Mouse (Mus musculus) embryonic facial prominence, embryonic 10.5 days (tissue): ENCODE measurements around the gene Srd5a1. TPM values are rescaled to one million over a fixed set of nuclear protein-coding genes. Genes with fewer than 3 reads are reported as not detected.

Experiments
- DNase-seq: peaks from one replicate; pipeline ENCODE4 v3.0.0-alpha.2; 2017; ENCODE audit warnings: low spot score
- H3K27ac ChIP-seq: fragments of 300-500 bp; sonication (generic); replicated peaks from 2 replicates; pipeline ENCODE4 v1.5.1; 2016; ENCODE audit warnings: mild to moderate bottlenecking
- H3K27me3 ChIP-seq: fragments of 300-500 bp; sonication (generic); replicated peaks from 2 replicates; pipeline ENCODE4 v1.6.1; 2016; ENCODE audit warnings: low read depth, mild to moderate bottlenecking; ENCODE audit not compliant: poor library complexity, severe bottlenecking
- H3K36me3 ChIP-seq: fragments of 300-500 bp; sonication (generic); replicated peaks from 2 replicates; pipeline ENCODE4 v1.6.1; 2016; ENCODE audit warnings: mild to moderate bottlenecking, moderate library complexity
- H3K4me1 ChIP-seq: fragments of 300-500 bp; sonication (generic); 2 replicates; pipeline ENCODE4 v1.6.1; 2016
- H3K4me3 ChIP-seq: fragments of 300-500 bp; sonication (generic); 2 replicates; pipeline ENCODE4 v1.5.1; 2016; ENCODE audit warnings: mild to moderate bottlenecking, moderate library complexity
- H3K9me3 ChIP-seq: fragments of 300-500 bp; sonication (generic); 2 replicates; pipeline ENCODE4 v1.6.1; 2016; ENCODE audit warnings: mild to moderate bottlenecking
- WGBS: fragments of 180-500 bp; shearing (Covaris S2); methylation state at CpG from one replicate; pipeline ENCODE4 v1.1.7; 2016; 5-methylcytosine and 5-hydroxymethylcytosine counted together
- polyA plus RNA-seq: library from polyadenylated mRNA; unstranded; fragments of >200 nt; fragmentation: Nextera tagmentation; extraction: Ambion mirVana; gene quantifications from 2 replicates; pipeline ENCODE4 v1.2.1, GENCODE M21; 2016

Gene Srd5a1
- polyA plus RNA-seq, 1 experiment from 2014 or later = 29.0 TPM

- Histone ChIP-seq H3K27ac (no peak overlapping the region), H3K4me3 (no peak overlapping the region), H3K27me3 (no peaks in the 10 kb centered on the region), H3K36me3 (no peaks in the 10 kb centered on the region), H3K9me3 (no peaks in the 10 kb centered on the region), H3K4me1 (no peaks in the 10 kb centered on the region)
- 85% methylated on average over 9 of the region's 9 CpGs for WGBS
- no peak for DNase-seq
Measured at GRCm38 (mm10) chr13:69562004-69562403, 49.2 kb downstream of the Srd5a1 start.

- 65% methylated on average over 13 of the region's 13 CpGs for WGBS
- no peak for DNase-seq
- Histone ChIP-seq H3K27ac (no peak overlapping the region), H3K27me3 (no peaks in the 10 kb centered on the region), H3K4me1 (no peaks in the 10 kb centered on the region), H3K36me3 (no peaks in the 10 kb centered on the region), H3K4me3 (no peak overlapping the region), H3K9me3 (no peaks in the 10 kb centered on the region)
Measured at GRCm38 (mm10) chr13:69559291-69559961, 51.8 kb downstream of the Srd5a1 start.

- H3K4me1 ChIP-seq = no peaks in the 10 kb centered on the region
- DNase-seq = no peak
- no peaks in the 10 kb centered on the region for H3K36me3 ChIP-seq
- H3K27me3 ChIP-seq = no peaks in the 10 kb centered on the region
- no peak overlapping the region for H3K27ac ChIP-seq
- no peak overlapping the region for H3K4me3 ChIP-seq
- no peaks in the 10 kb centered on the region for H3K9me3 ChIP-seq
- 79% methylated on average over 6 of the region's 6 CpGs for WGBS
Measured at GRCm38 (mm10) chr13:69558098-69558660, 53.1 kb downstream of the Srd5a1 start.

GRCm38 (mm10) chr13:69556728-69557127 is 54.5 kb downstream of the Srd5a1 start:
- no peak overlapping the region for H3K27ac ChIP-seq

GRCm38 (mm10) chr13:69555957-69556482 is 55.2 kb downstream of the Srd5a1 start:
- H3K9me3 ChIP-seq = no peaks in the 10 kb centered on the region
- no peak overlapping the region for H3K27ac ChIP-seq
- H3K36me3 ChIP-seq = no peaks in the 10 kb centered on the region
- H3K27me3 ChIP-seq = no peaks in the 10 kb centered on the region
- H3K4me1 ChIP-seq = no peaks in the 10 kb centered on the region
- no peak for DNase-seq
- no peak overlapping the region for H3K4me3 ChIP-seq
- WGBS = 85% methylated on average over 6 of the region's 6 CpGs

More at GRCm38 (mm10) chr13:69556728-69557127, 54.5 kb downstream of the Srd5a1 start:
- Histone ChIP-seq H3K9me3 (no peaks in the 10 kb centered on the region), H3K4me1 (no peaks in the 10 kb centered on the region), H3K4me3 (no peak overlapping the region), H3K36me3 (no peaks in the 10 kb centered on the region), H3K27me3 (no peaks in the 10 kb centered on the region)
- DNase-seq = no peak

- no peak overlapping the region for H3K4me3 ChIP-seq
- no peaks in the 10 kb centered on the region for H3K4me1 ChIP-seq
- no peaks in the 10 kb centered on the region for H3K27me3 ChIP-seq
- no peaks in the 10 kb centered on the region for H3K9me3 ChIP-seq
- DNase-seq = no peak
- no peak overlapping the region for H3K27ac ChIP-seq
- 27% methylated on average over 8 of the region's 8 CpGs for WGBS
- H3K36me3 ChIP-seq = no peaks in the 10 kb centered on the region
Measured at GRCm38 (mm10) chr13:69555045-69555444, 56.2 kb downstream of the Srd5a1 start.

- Histone ChIP-seq H3K36me3 (no peaks in the 10 kb centered on the region), H3K9me3 (no peaks in the 10 kb centered on the region), H3K4me1 (no peaks in the 10 kb centered on the region), H3K4me3 (no peak overlapping the region), H3K27ac (no peak overlapping the region), H3K27me3 (no peaks in the 10 kb centered on the region)
- DNase-seq = no peak
- 85% methylated on average over 9 of the region's 9 CpGs for WGBS
Measured at GRCm38 (mm10) chr13:69554255-69554654, 57.0 kb downstream of the Srd5a1 start.

GRCm38 (mm10) chr13:69553024-69553423 is 58.2 kb downstream of the Srd5a1 start:
- Histone ChIP-seq H3K36me3 (no peaks in the 10 kb centered on the region), H3K27ac (no peak overlapping the region)
- WGBS = 23% methylated on average over 5 of the region's 5 CpGs

GRCm38 (mm10) chr13:69550831-69551230 is 60.4 kb downstream of the Srd5a1 start:
- no peak for DNase-seq
- H3K4me1 ChIP-seq = no peaks in the 10 kb centered on the region
- 81% methylated on average over 2 of the region's 2 CpGs for WGBS
- no peak overlapping the region for H3K27ac ChIP-seq
- no peaks in the 10 kb centered on the region for H3K36me3 ChIP-seq
- H3K27me3 ChIP-seq = no peaks in the 10 kb centered on the region
- H3K9me3 ChIP-seq = no peaks in the 10 kb centered on the region
- no peak overlapping the region for H3K4me3 ChIP-seq

More at GRCm38 (mm10) chr13:69553024-69553423, 58.2 kb downstream of the Srd5a1 start:
- peak; percentile 59 for DNase-seq
- H3K4me1 ChIP-seq = no peaks in the 10 kb centered on the region
- no peaks in the 10 kb centered on the region for H3K27me3 ChIP-seq
- H3K9me3 ChIP-seq = no peaks in the 10 kb centered on the region
- H3K4me3 ChIP-seq = no peak overlapping the region

GRCm38 (mm10) chr13:69549980-69550379 is 61.3 kb downstream of the Srd5a1 start:
- Histone ChIP-seq H3K9me3 (no peaks in the 10 kb centered on the region), H3K27ac (no peak overlapping the region), H3K36me3 (no peaks in the 10 kb centered on the region), H3K4me3 (no peak overlapping the region), H3K27me3 (no peaks in the 10 kb centered on the region), H3K4me1 (no peaks in the 10 kb centered on the region)
- DNase-seq = no peak
- 52% methylated on average over 8 of the region's 8 CpGs for WGBS

GRCm38 (mm10) chr13:69547488-69548180 is 63.6 kb downstream of the Srd5a1 start:
- 72% methylated on average over 16 of the region's 16 CpGs for WGBS
- Histone ChIP-seq H3K4me3 (no peak overlapping the region), H3K36me3 (no peaks in the 10 kb centered on the region), H3K4me1 (peaks cover 15% of the 10 kb centered on the region), H3K27ac (no peak overlapping the region), H3K27me3 (peaks cover 22% of the 10 kb centered on the region), H3K9me3 (no peaks in the 10 kb centered on the region)
- DNase-seq = no peak

GRCm38 (mm10) chr13:69545019-69545418 is 66.2 kb downstream of the Srd5a1 start:
- peaks cover 26% of the 10 kb centered on the region for H3K27me3 ChIP-seq
- DNase-seq = peak; percentile 73
- no peak overlapping the region for H3K4me3 ChIP-seq
- H3K27ac ChIP-seq = no peak overlapping the region
- H3K4me1 ChIP-seq = peaks cover 25% of the 10 kb centered on the region
- no peaks in the 10 kb centered on the region for H3K36me3 ChIP-seq
- no peaks in the 10 kb centered on the region for H3K9me3 ChIP-seq
- 20% methylated on average over 3 of the region's 3 CpGs for WGBS
